Mouse (Mus musculus): Measurements from ENCODE around the gene Prdm16.

- no peak for TF ChIP-seq CTCF (conservative IDR thresholded peaks at IDR 0.05 in 1 of 2, IDR thresholded peaks at IDR 0.05 in 1 of 2; ENCODE audit: low read depth in 2 of 2, low read length in 2 of 2)
- TF ChIP-seq POLR2A (IDR thresholded peaks at IDR 0.05; ENCODE audit: low read depth, low read length): no peak
- TF ChIP-seq SIN3A (IDR thresholded peaks at IDR 0.05; ENCODE audit: low read length): no peak
- TF ChIP-seq RCOR1 (conservative IDR thresholded peaks at IDR 0.05; ENCODE audit: low read depth, low read length): no peak
- TF ChIP-seq GABPA (IDR thresholded peaks at IDR 0.05; ENCODE audit: insufficient replicate concordance, low read depth, low read length): no peak
- no peak for TF ChIP-seq ZC3H11A (IDR thresholded peaks at IDR 0.05; ENCODE audit: low read depth, low read length)
- no peak for TF ChIP-seq UBTF (IDR thresholded peaks at IDR 0.05; ENCODE audit: low read depth, low read length)
- no peak for TF ChIP-seq EP300 (IDR thresholded peaks at IDR 0.05; ENCODE audit: low read length)
Measured at GRCm38 (mm10) chr4:154389641-154390040, 247.0 kb downstream of the Prdm16 start.
